Mouse (Mus musculus) midbrain, embryonic 12.5 days (tissue): ENCODE measurements around the gene Dixdc1. TPM values are rescaled to one million over a fixed set of nuclear protein-coding genes. Genes with fewer than 3 reads are reported as not detected.
A peak's percentile ranks its signal among the peaks of the same experiment; 100 is the strongest.

ENCODE experiments used
- ATAC-seq: fragments of 200-750 bp; cut with Nextera tagmentation; 2 replicates; pipeline ENCODE4 v1.8.0; 2017; ENCODE audit warnings: low read depth, moderate TSS enrichment, moderate library complexity; ENCODE audit not compliant: low FRiP score
- H3K27ac ChIP-seq: fragments of 300-500 bp; sonication (generic); replicated peaks from 2 replicates; pipeline ENCODE4 v1.5.1; 2016; ENCODE audit warnings: mild to moderate bottlenecking
- H3K27me3 ChIP-seq: fragments of 300-500 bp; sonication (generic); 2 replicates; pipeline ENCODE4 v1.6.1; 2016; ENCODE audit warnings: mild to moderate bottlenecking
- H3K36me3 ChIP-seq: fragments of 300-500 bp; sonication (generic); 2 replicates; pipeline ENCODE4 v1.6.1; 2016
- H3K4me1 ChIP-seq: fragments of 300-500 bp; sonication (generic); 2 replicates; pipeline ENCODE4 v1.6.1; 2016
- H3K4me2 ChIP-seq: fragments of 300-500 bp; sonication (generic); replicated peaks from 2 replicates; pipeline ENCODE4 v1.6.1; 2016; ENCODE audit warnings: mild to moderate bottlenecking, moderate library complexity
- H3K4me3 ChIP-seq: fragments of 300-500 bp; sonication (generic); 2 replicates; pipeline ENCODE4 v1.5.1; 2016; ENCODE audit warnings: mild to moderate bottlenecking
- H3K9ac ChIP-seq: fragments of 300-500 bp; sonication (generic); replicated peaks from 2 replicates; pipeline ENCODE4 v1.6.1; 2016; ENCODE audit warnings: mild to moderate bottlenecking, moderate library complexity
- H3K9me3 ChIP-seq: fragments of 300-500 bp; sonication (generic); 2 replicates; pipeline ENCODE4 v1.6.1; 2016; ENCODE audit warnings: mild to moderate bottlenecking
- WGBS: fragments of 180-500 bp; shearing (Covaris S2); methylation state at CpG from one replicate; pipeline ENCODE4 v1.1.7; 2016; 5-methylcytosine and 5-hydroxymethylcytosine counted together
- polyA plus RNA-seq: library from polyadenylated mRNA; unstranded; fragments of >200 nt; fragmentation: Nextera tagmentation; extraction: Ambion mirVana; gene quantifications from 2 replicates; pipeline ENCODE4 v1.2.1, GENCODE M21; 2016

Gene Dixdc1
- polyA plus RNA-seq, 1 experiment from 2014 or later = 28.5 TPM

DNA sequence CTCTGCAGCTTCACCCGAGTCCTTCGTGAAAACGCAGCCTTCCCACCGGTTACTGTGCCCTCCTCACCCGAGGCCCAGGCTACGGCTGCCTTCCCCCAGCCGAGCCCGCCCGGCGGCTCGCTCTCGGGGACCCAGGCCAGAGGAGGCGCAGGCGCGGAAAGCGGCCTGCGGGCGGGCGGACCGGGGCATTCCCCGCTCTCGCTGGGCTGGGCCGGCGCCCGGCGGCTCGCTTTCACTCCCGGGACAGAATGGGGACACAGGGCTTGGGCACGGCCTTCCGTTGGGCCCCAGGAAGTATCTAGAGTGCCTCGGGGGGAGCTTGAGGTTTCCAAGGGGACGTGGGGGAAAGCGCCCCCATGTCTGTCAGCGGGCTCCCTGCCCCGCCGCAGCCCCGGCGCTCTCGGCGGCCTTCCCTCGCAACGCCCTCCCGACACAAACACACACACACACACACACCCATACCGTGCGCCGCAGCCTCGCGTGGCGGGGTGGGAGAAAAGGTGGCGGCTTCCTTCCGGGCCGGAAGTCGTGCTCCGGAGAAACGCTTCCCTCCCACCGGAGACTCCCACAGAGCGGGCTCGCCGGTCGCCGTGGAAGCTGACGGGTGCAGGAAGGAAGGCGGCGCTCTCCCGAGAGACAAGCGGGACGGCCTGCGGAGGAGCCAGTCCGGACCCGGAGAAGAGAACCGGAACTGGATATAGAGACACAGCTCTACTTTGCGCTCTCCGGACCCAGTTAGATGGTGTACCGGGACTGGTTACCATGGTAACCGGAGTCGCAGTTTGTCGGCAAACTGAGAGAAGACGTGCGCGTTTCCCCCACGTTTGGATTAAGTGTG, 122.3 kb downstream of the Dixdc1 start, which contains the start of the genes Pih1d2 and Nkapd1:
Gene Pih1d2 (plus strand): TSS at position 556 of the 838 bp plus-strand sequence.
Gene Nkapd1 (minus strand): TSS at position 699 of the 838 bp plus-strand sequence.
- WGBS = under 1% methylated on average over 74 of the region's 81 CpGs
- Histone ChIP-seq H3K4me2 (peak within 1 kb of the TSS; percentile 83), H3K27ac (peak within 1 kb of the TSS; percentile 86), H3K4me1 (peaks cover 15% of the 10 kb centered on the region), H3K36me3 (peaks cover 33% of the 10 kb centered on the region), H3K4me3 (peak within 1 kb of the TSS; percentile 100), H3K27me3 (no peaks in the 10 kb centered on the region), H3K9ac (peak within 1 kb of the TSS; percentile 94), H3K9me3 (no peaks in the 10 kb centered on the region)
- ATAC-seq = peak; percentile 95

DNA sequence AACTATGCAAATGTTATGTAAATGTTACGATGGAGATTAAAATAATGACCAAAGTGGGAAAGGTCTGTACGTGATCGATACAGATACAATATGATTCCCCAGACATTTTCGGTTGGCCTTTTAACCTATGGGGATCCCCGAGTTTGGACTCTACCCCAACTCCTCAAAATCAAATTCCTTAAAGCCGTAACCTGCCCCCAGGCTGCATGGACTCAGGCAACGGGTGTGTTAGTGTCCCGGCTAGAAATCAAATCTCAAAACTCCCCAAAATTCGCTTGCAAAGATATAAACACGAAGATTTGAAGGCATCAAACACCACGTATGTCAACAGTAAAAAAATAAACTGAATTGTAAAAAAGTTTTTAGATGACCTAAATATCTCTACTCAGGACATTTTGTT, 123.2 kb downstream of the Dixdc1 start:
- no peaks in the 10 kb centered on the region for H3K27me3 ChIP-seq
- peak overlapping the region; percentile 94 for H3K9ac ChIP-seq
- H3K27ac ChIP-seq = no peak overlapping the region
- peak overlapping the region; percentile 100 for H3K4me3 ChIP-seq
- H3K9me3 ChIP-seq = no peaks in the 10 kb centered on the region
- whole genome bisulfite sequencing = 36% methylated on average over 11 of the region's 11 CpGs
- H3K36me3 ChIP-seq = peaks cover 40% of the 10 kb centered on the region
- peaks cover 15% of the 10 kb centered on the region for H3K4me1 ChIP-seq
- H3K4me2 ChIP-seq = peak overlapping the region; percentile 83
- no peak for ATAC-seq

Other genes starting within 250 kb of the Dixdc1 start
- gene Plet1, start 245.0 kb downstream of the Dixdc1 start, polyA plus RNA-seq = 0.37 and 0.63 TPM in 2 replicates
- gene Pts, start 210.8 kb downstream of the Dixdc1 start, polyA plus RNA-seq = 97.4 and 102 TPM in 2 replicates
- gene Il18, start 184.7 kb downstream of the Dixdc1 start, polyA plus RNA-seq = 21.9 and 29.2 TPM in 2 replicates
- gene Bco2, start 184.3 kb downstream of the Dixdc1 start, polyA plus RNA-seq = 0.17 and 0.48 TPM in 2 replicates
- 0.48 and 0.93 TPM in 2 replicates for gene Tex12, start 178.2 kb downstream of the Dixdc1 start, polyA plus RNA-seq
- 209 and 224 TPM in 2 replicates for gene Sdhd, start 135.7 kb downstream of the Dixdc1 start, polyA plus RNA-seq
- 344 and 368 TPM in 2 replicates for gene Timm8b, start 135.6 kb downstream of the Dixdc1 start, polyA plus RNA-seq
- gene Pih1d2, start 122.2 kb downstream of the Dixdc1 start, polyA plus RNA-seq = 5.3 and 7.0 TPM in 2 replicates
- 27.7 and 28.0 TPM in 2 replicates for gene Nkapd1, start 122.1 kb downstream of the Dixdc1 start, polyA plus RNA-seq
- 45.8 and 51.1 TPM in 2 replicates for gene Dlat, start 79.7 kb downstream of the Dixdc1 start, polyA plus RNA-seq
- gene 2310030G06Rik, start 7.0 kb upstream of the Dixdc1 start, polyA plus RNA-seq = 0.42 and 0.56 TPM in 2 replicates
- 6.0 and 7.5 TPM in 2 replicates for gene Cryab, start 11.8 kb upstream of the Dixdc1 start, polyA plus RNA-seq
- 0.48 TPM in 1 of 2 replicates, not detected in the other for gene Hspb2, start 12.8 kb upstream of the Dixdc1 start, polyA plus RNA-seq
- gene Fdxacb1, start 28.7 kb upstream of the Dixdc1 start, polyA plus RNA-seq = 11.7 and 12.5 TPM in 2 replicates
- 42.6 and 42.8 TPM in 2 replicates for gene Alg9, start 35.5 kb upstream of the Dixdc1 start, polyA plus RNA-seq
- 37.6 and 42.0 TPM in 2 replicates for gene 1110032A03Rik, start 36.0 kb upstream of the Dixdc1 start, polyA plus RNA-seq
- 90.9 and 93.6 TPM in 2 replicates for gene Ppp2r1b, start 105.8 kb upstream of the Dixdc1 start, polyA plus RNA-seq